Mouse (Mus musculus) gastrocnemius, postnatal 10 days (tissue): ENCODE data around the gene Opa1. TPM values are rescaled to one million over a fixed set of nuclear protein-coding genes. Genes with fewer than 3 reads are reported as not detected.

Experiments
- DNase-seq: peaks from one replicate; pipeline ENCODE4 v3.0.0; 2021; ENCODE audit warnings: mixed read lengths
- long read RNA-seq, 2 experiments: library from polyadenylated mRNA; stranded (forward); transcript quantifications; one replicate each; pipeline ENCODE4 v2.0.0; 2021
- total RNA-seq, 2 experiments: library from RNA; stranded (reverse); gene quantifications; 2 replicates each; pipeline ENCODE4 v1.2.3; 2021

The Opa1 gene
- total RNA-seq, result 10 to 100 TPM; 63.8 to 70.3 TPM
- long read RNA-seq, experiment 1, full-length matches to known transcripts, result 59 of 131 reads
- long read RNA-seq, experiment 1, partial matches to known transcripts, result 9 of 131 reads
- long read RNA-seq, experiment 1, other reads (novel, unspliced or antisense), result 63 of 131 reads
- long read RNA-seq, experiment 2, full-length matches to known transcripts, result 39 of 116 reads
- long read RNA-seq, experiment 2, partial matches to known transcripts, result 6 of 116 reads
- long read RNA-seq, experiment 2, other reads (novel, unspliced or antisense), result 71 of 116 reads

- DNase-seq, result peak; percentile 97
Observed at GRCm38 (mm10) chr16:29579167-29579786, at the start of gene Opa1. Gene Opa1 (plus strand): TSS chr16:29579334.

GRCm38 (mm10) chr16:29533641-29534040 lies 45.5 kb upstream of the Opa1 start:
- no peak for DNase-seq

- DNase-seq, result no peak
Observed at GRCm38 (mm10) chr16:29535866-29536265, 43.3 kb upstream of the Opa1 start.

- DNase-seq, result no peak
Observed at GRCm38 (mm10) chr16:29536411-29537204, 42.5 kb upstream of the Opa1 start.

- no peak for DNase-seq
Observed at GRCm38 (mm10) chr16:29539906-29540305, 39.2 kb upstream of the Opa1 start.

- DNase-seq, result no peak
Observed at GRCm38 (mm10) chr16:29541261-29541683, 37.9 kb upstream of the Opa1 start.

GRCm38 (mm10) chr16:29544829-29545228 lies 34.3 kb upstream of the Opa1 start, which contains the start of gene Atp13a4:
Gene Atp13a4 (minus strand): TSS chr16:29544864.
- no peak for DNase-seq

- no peak for DNase-seq
Observed at GRCm38 (mm10) chr16:29559667-29560066, 19.5 kb upstream of the Opa1 start.

- no peak for DNase-seq
Observed at GRCm38 (mm10) chr16:29560454-29560853, 18.7 kb upstream of the Opa1 start.

GRCm38 (mm10) chr16:29560869-29561268 lies 18.3 kb upstream of the Opa1 start:
- peak; percentile 19 for DNase-seq

- DNase-seq, result no peak
Observed at GRCm38 (mm10) chr16:29574013-29574412, 5.1 kb upstream of the Opa1 start.

- no peak for DNase-seq
Observed at GRCm38 (mm10) chr16:29575620-29576019, 3.5 kb upstream of the Opa1 start.

- DNase-seq, result no peak
Observed at GRCm38 (mm10) chr16:29579787-29580176, 648 bp downstream of the Opa1 start.

- no peak for DNase-seq
Observed at GRCm38 (mm10) chr16:29592171-29592570, 13.0 kb downstream of the Opa1 start.

GRCm38 (mm10) chr16:29597122-29597521 lies 18.0 kb downstream of the Opa1 start:
- DNase-seq, result no peak

- no peak for DNase-seq
Observed at GRCm38 (mm10) chr16:29605546-29605945, 26.4 kb downstream of the Opa1 start.

GRCm38 (mm10) chr16:29607131-29607530 lies 28.0 kb downstream of the Opa1 start:
- no peak for DNase-seq

- DNase-seq, result no peak
Observed at GRCm38 (mm10) chr16:29614762-29615161, 35.6 kb downstream of the Opa1 start.

GRCm38 (mm10) chr16:29629053-29629452 lies 49.9 kb downstream of the Opa1 start:
- DNase-seq, result no peak

GRCm38 (mm10) chr16:29635780-29636179 lies 56.6 kb downstream of the Opa1 start:
- DNase-seq, result no peak

GRCm38 (mm10) chr16:29642376-29642775 lies 63.2 kb downstream of the Opa1 start:
- DNase-seq, result no peak

GRCm38 (mm10) chr16:29644871-29645270 lies 65.7 kb downstream of the Opa1 start:
- no peak for DNase-seq

GRCm38 (mm10) chr16:29646202-29646601 lies 67.1 kb downstream of the Opa1 start:
- DNase-seq, result no peak
